Mouse (Mus musculus) intestine, embryonic 14.5 days (tissue): ENCODE measurements around the gene Ces2b. TPM values are rescaled to one million over a fixed set of nuclear protein-coding genes. Genes with fewer than 3 reads are reported as not detected.

Experiments
- polyA plus RNA-seq: library from polyadenylated mRNA; unstranded; fragments of >200 nt; fragmentation: Nextera tagmentation; extraction: Ambion mirVana; gene quantifications from 2 replicates; pipeline ENCODE4 v1.2.1, GENCODE M21; 2014

Gene Ces2b
- polyA plus RNA-seq, 1 experiment from 2014 or later: 0.27 TPM

Other genes with a start within 250 kb of the Ces2b start
- 13.4 and 14.9 TPM in 2 replicates for gene Pdp2, start 240.1 kb upstream of the Ces2b start, polyA plus RNA-seq
- 0.15 and 0.42 TPM in 2 replicates for gene Cdh16, start 207.2 kb upstream of the Ces2b start, polyA plus RNA-seq
- 3.8 and 4.0 TPM in 2 replicates for gene Rrad, start 200.2 kb upstream of the Ces2b start, polyA plus RNA-seq
- gene Ciao2b, start 189.6 kb upstream of the Ces2b start, polyA plus RNA-seq: 86.7 and 92.2 TPM in 2 replicates
- gene Ces2a, start 97.6 kb upstream of the Ces2b start, polyA plus RNA-seq: 0.42 and 1.1 TPM in 2 replicates
- 0.34 and 0.55 TPM in 2 replicates for gene Ces2c, start 15.5 kb downstream of the Ces2b start, polyA plus RNA-seq
- 0.86 and 2.0 TPM in 2 replicates for gene Ces2e, start 94.7 kb downstream of the Ces2b start, polyA plus RNA-seq
- not detected in 2 replicates for gene Ces2f, start 115.8 kb downstream of the Ces2b start, polyA plus RNA-seq
- gene Ces2g, start 130.1 kb downstream of the Ces2b start, polyA plus RNA-seq: 0.12 and 0.31 TPM in 2 replicates
- gene Ces2h, start 169.3 kb downstream of the Ces2b start, polyA plus RNA-seq: not detected in 2 replicates
- not detected in 2 replicates for gene Ces3a, start 217.0 kb downstream of the Ces2b start, polyA plus RNA-seq